ENCODE assay signal across 9 mouse cellular contexts in the genomic region with DNA sequence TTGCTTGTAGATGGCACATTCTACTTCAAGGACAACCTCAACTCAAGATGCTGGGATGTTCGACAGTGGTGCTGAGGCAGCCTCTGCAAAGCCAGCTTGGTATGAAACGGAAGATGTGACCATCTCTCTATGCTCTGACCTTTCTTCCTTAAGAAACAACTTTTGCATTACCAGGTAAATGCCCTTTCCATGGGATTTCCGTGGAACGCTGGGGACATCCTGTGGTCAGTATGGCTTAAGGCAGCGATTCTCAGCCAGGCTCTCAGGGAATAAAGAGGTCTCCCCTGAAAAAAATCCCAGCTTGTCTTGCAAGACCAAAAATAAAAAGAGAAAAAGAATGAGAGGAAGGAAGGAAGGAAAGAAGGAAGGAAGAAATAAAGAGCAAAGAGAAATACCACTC.
DNase-seq lines count a peak whose midpoint lies in the region; ATAC-seq and TF ChIP-seq lines count a peak whose summit lies in the region.
"Had no signal": no experiment of that assay in that cellular context is flagged by ENCODE, and none has a peak within 500 bp of the region (broad histone marks: within the 10 kb centered on the region; RNA-seq: fewer than 3 reads in every experiment).

No protein-coding gene starts in this region.

- H3K4me1 ChIP-seq in heart, adult 2 months (ENCODE audit: control insufficient read depth, insufficient read depth, low read length) = no peaks in the 10 kb centered on the region
- no peaks in the 10 kb centered on the region for H3K4me1 ChIP-seq in heart, embryonic 12.5 days (replicated peaks)
- H3K4me1 ChIP-seq in midbrain, embryonic 11.5 days (ENCODE audit: control insufficient read depth, insufficient read depth, low read length) = no peaks in the 10 kb centered on the region; the same call in 1 of the 2 replicates
- no peaks in the 10 kb centered on the region for H3K4me1 ChIP-seq in midbrain, embryonic 16.5 days (ENCODE audit: control insufficient read depth, insufficient read depth, low read length)
- H3K4me1 ChIP-seq in embryonic facial prominence, embryonic 14.5 days (ENCODE audit: control insufficient read depth, insufficient read depth, low read length) = 0 out of 2 replicates have a peak, but pooled peaks cover 6% of the 10 kb centered on the region

- H3K27ac ChIP-seq in heart, adult 2 months = no peak overlapping the region
- no peak overlapping the region for H3K27ac ChIP-seq in heart, embryonic 12.5 days (ENCODE audit: poor library complexity, severe bottlenecking)
- no peak overlapping the region for H3K27ac ChIP-seq in midbrain, embryonic 11.5 days (ENCODE audit: low read depth, low read length)
- H3K27ac ChIP-seq in midbrain, embryonic 16.5 days (ENCODE audit: low read length) = no peak overlapping the region
- no peak overlapping the region for H3K27ac ChIP-seq in embryonic facial prominence, embryonic 14.5 days (replicated peaks; ENCODE audit: low read depth, low read length)
- H3K27ac ChIP-seq: macrophage had no signal

- no peaks in the 10 kb centered on the region for H3K79me2 ChIP-seq in heart, adult 2 months (replicated peaks; ENCODE audit: control insufficient read depth, insufficient read depth, low read length)

- 0 out of 2 replicates have a peak, but pooled peaks cover 1% of the 10 kb centered on the region for H3K27me3 ChIP-seq in heart, adult 2 months (ENCODE audit: control insufficient read depth, insufficient read depth, low read length)
- 0 out of 2 replicates have a peak, but pooled peaks cover 19% of the 10 kb centered on the region for H3K27me3 ChIP-seq in heart, embryonic 12.5 days (replicated peaks)
- H3K27me3 ChIP-seq in midbrain, embryonic 11.5 days (ENCODE audit: control insufficient read depth, insufficient read depth, low read length) = no peaks in the 10 kb centered on the region
- no peaks in the 10 kb centered on the region for H3K27me3 ChIP-seq in midbrain, embryonic 16.5 days (ENCODE audit: control insufficient read depth, insufficient read depth, low read depth, low read length)
- no peaks in the 10 kb centered on the region; the same call in 1 of the 2 replicates for H3K27me3 ChIP-seq in embryonic facial prominence, embryonic 14.5 days (replicated peaks; ENCODE audit: control insufficient read depth, insufficient read depth, low read length)

- ATAC-seq in heart, embryonic 12.5 days (ENCODE audit: insufficient number of reproducible peaks, low FRiP score) = no peak
- no peak for ATAC-seq in midbrain, embryonic 11.5 days (ENCODE audit: low FRiP score)
- no peak for ATAC-seq in midbrain, embryonic 16.5 days
- ATAC-seq in embryonic facial prominence, embryonic 14.5 days (ENCODE audit: low read depth) = no peak
- no peak for ATAC-seq in monocyte, adult 5-6 weeks (replicated peaks; ENCODE audit: insufficient number of reproducible peaks, low FRiP score, low TSS enrichment, poor library complexity, severe bottlenecking)

- DNase-seq in heart, adult 2 months = no peak
- DNase-seq in midbrain, embryonic 11.5 days (ENCODE audit: low spot score, missing footprints) = peak; percentile 92
- DNase-seq in embryonic facial prominence, embryonic 14.5 days (ENCODE audit: low spot score) = peak; percentile 27
- DNase-seq in retina, postnatal 1 day = peak; percentile 60
- no peak for DNase-seq in spleen, adult 18-20 months

- no peak overlapping the region for H3K9ac ChIP-seq in heart, adult 2 months (ENCODE audit: low read depth, low read length)
- no peak overlapping the region for H3K9ac ChIP-seq in heart, embryonic 12.5 days
- no peak overlapping the region for H3K9ac ChIP-seq in midbrain, embryonic 11.5 days (ENCODE audit: low read length)
- H3K9ac ChIP-seq in midbrain, embryonic 16.5 days (ENCODE audit: low read depth, low read length) = no peak overlapping the region
- H3K9ac ChIP-seq in embryonic facial prominence, embryonic 14.5 days (ENCODE audit: low read depth, low read length) = no peak overlapping the region

- WGBS in heart, adult 2 months = 40% methylated on average over 5 of the region's 5 CpGs
- WGBS in heart, embryonic 12.5 days = 32% methylated on average over 5 of the region's 5 CpGs
- WGBS in midbrain, embryonic 11.5 days = 43% methylated on average over 5 of the region's 5 CpGs
- 38% methylated on average over 5 of the region's 5 CpGs for WGBS in midbrain, embryonic 16.5 days
- WGBS in embryonic facial prominence, embryonic 14.5 days = 45% methylated on average over 5 of the region's 5 CpGs

- TF ChIP-seq EP300 in heart, adult 2 months (IDR thresholded peaks at IDR 0.05; ENCODE audit: insufficient read depth, low read depth, low read length) = no peak

- no peak for TF ChIP-seq POLR2A in heart, adult 2 months (IDR thresholded peaks at IDR 0.05; ENCODE audit: insufficient read depth, low read depth, low read length)

- no peak overlapping the region for H3K4me2 ChIP-seq in heart, embryonic 12.5 days
- no peak overlapping the region for H3K4me2 ChIP-seq in midbrain, embryonic 11.5 days
- H3K4me2 ChIP-seq in midbrain, embryonic 16.5 days (ENCODE audit: low read length) = no peak overlapping the region
- H3K4me2 ChIP-seq in embryonic facial prominence, embryonic 14.5 days (ENCODE audit: low read depth, low read length) = no peak overlapping the region

- intact Hi-C loops in heart, adult 2 months (cut with DNase I) = no loop called here

- no peak overlapping the region for H3K4me3 ChIP-seq in heart, adult 2 months
- no peak overlapping the region for H3K4me3 ChIP-seq in heart, embryonic 12.5 days
- no peak overlapping the region for H3K4me3 ChIP-seq in midbrain, embryonic 11.5 days (ENCODE audit: low read depth, low read length)
- no peak overlapping the region for H3K4me3 ChIP-seq in midbrain, embryonic 16.5 days (ENCODE audit: low read depth, low read length)
- H3K4me3 ChIP-seq in embryonic facial prominence, embryonic 14.5 days (ENCODE audit: low read depth, low read length) = no peak overlapping the region

- no peaks in the 10 kb centered on the region for H3K36me3 ChIP-seq in heart, adult 2 months (ENCODE audit: control insufficient read depth, insufficient read depth, low read length)
- no peaks in the 10 kb centered on the region for H3K36me3 ChIP-seq in heart, embryonic 12.5 days
- H3K36me3 ChIP-seq in midbrain, embryonic 11.5 days (ENCODE audit: control insufficient read depth, insufficient read depth, low read length) = no peaks in the 10 kb centered on the region
- H3K36me3 ChIP-seq in midbrain, embryonic 16.5 days (ENCODE audit: control insufficient read depth, insufficient read depth, low read length) = no peaks in the 10 kb centered on the region
- H3K36me3 ChIP-seq in embryonic facial prominence, embryonic 14.5 days (ENCODE audit: control insufficient read depth, insufficient read depth, low read length) = no peaks in the 10 kb centered on the region

- no peaks in the 10 kb centered on the region for H3K9me3 ChIP-seq in heart, embryonic 12.5 days (replicated peaks)
- no peaks in the 10 kb centered on the region for H3K9me3 ChIP-seq in midbrain, embryonic 11.5 days (ENCODE audit: control insufficient read depth, low read length)
- H3K9me3 ChIP-seq in midbrain, embryonic 16.5 days (replicated peaks; ENCODE audit: control insufficient read depth, low read length, poor library complexity, severe bottlenecking) = no peaks in the 10 kb centered on the region
- no peaks in the 10 kb centered on the region for H3K9me3 ChIP-seq in embryonic facial prominence, embryonic 14.5 days (ENCODE audit: control insufficient read depth, low read length)

- TF ChIP-seq CTCF in heart, adult 2 months (IDR thresholded peaks at IDR 0.05) = peak; percentile 45

Comparison
In these comparisons a context has a peak if more than half of its experiments do, and no peak if none do; other contexts are left out.
1. DNase-seq: peak in midbrain, embryonic 11.5 days (single experiment), embryonic facial prominence, embryonic 14.5 days (single experiment) and retina, postnatal 1 day (single experiment); none in heart, adult 2 months (0 of 2) and spleen, adult 18-20 months (0 of 2).